Mouse (Mus musculus) layer of hippocampus, postnatal 36 days (tissue): ENCODE measurements around the gene Pus3. TPM values are rescaled to one million over a fixed set of nuclear protein-coding genes. Genes with fewer than 3 reads are reported as not detected.
"Not testable (repeated sequence)": the region's sequence is repeated elsewhere in the genome, so short reads cannot be mapped to it uniquely, and the experiment has no call there.

Source experiments
- DNase-seq, 2 experiments: peaks; one replicate each; pipeline ENCODE4 v3.0.0; 2022
- total RNA-seq, 2 experiments: library from RNA; stranded (reverse); gene quantifications; 2 replicates each; pipeline ENCODE4 v1.2.3; 2021

The Pus3 gene
- total RNA-seq, 2 experiments from 2014 or later = 12.4 to 12.9 TPM

DNA sequence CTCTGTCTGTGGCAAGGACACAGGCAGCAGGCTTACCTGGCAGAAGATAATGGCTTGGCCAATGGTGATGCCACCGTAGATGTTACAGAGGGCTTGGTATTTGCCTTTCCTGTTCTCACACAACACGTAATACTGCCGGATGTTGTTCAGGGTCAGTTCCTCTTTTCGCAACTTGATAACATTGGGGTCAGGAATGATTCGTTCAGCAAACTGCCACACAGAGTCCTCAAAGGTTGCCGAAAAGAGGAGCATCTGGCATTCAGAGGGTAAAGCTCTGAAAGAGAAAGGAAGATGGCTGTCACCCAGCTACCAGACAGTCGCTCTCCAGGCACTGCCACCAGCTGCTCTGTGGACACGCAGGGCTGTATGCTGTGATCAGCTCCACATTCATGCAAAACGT is 11.7 kb upstream of the Pus3 start:
- DNase-seq = no peak

GRCm38 (mm10) chr9:35548455-35548854 is 9.9 kb upstream of the Pus3 start:
- DNase-seq = no peak

GRCm38 (mm10) chr9:35556494-35557102 is 1.8 kb upstream of the Pus3 start:
- peak in 1 of 2 experiments; percentile 0 for DNase-seq

- peak; percentile 80 to 85 for DNase-seq
These were observed 855 bp downstream of the Pus3 start for GRCm38 (mm10) chr9:35559009-35559890.

- DNase-seq = peak in 1 of 2 experiments; percentile 0
These were observed 2.7 kb downstream of the Pus3 start for GRCm38 (mm10) chr9:35561076-35561475.

- DNase-seq = peak in 1 of 2 experiments; percentile 0
These were observed 3.2 kb downstream of the Pus3 start for GRCm38 (mm10) chr9:35561583-35561982.

DNA sequence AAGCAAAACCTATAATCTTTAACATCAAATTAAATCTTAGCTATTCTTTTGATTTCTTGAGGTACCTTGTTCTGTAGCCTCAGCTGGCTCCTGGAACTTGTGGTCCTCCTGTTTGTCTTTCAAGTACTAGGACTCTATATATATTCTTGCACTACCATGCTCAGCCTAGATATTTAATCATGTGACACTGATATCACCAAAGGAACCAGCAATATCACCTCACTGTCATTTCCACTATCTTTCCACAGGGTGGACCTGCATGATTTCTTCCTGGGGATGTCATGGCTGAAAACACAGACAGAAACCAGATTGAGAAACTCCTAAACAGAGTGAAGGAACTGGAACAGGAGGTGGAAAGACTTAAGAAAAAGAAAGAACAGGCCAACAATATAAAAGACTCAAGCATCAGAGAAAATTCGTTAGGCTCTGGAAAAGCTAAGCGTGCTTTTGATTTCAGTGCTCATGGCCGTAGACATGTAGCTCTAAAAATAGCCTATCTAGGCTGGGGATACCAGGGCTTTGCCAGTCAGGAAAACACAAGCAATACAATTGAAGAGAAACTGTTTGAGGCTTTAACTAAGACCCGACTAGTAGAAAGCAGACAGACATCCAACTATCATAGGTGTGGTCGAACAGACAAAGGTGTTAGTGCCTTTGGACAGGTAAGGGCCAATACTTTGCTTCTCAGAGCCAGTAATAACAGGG is 6.3 kb downstream of the Pus3 start:
- DNase-seq = no peak

GRCm38 (mm10) chr9:35567995-35568394 is 9.6 kb downstream of the Pus3 start:
- no peak for DNase-seq

DNA sequence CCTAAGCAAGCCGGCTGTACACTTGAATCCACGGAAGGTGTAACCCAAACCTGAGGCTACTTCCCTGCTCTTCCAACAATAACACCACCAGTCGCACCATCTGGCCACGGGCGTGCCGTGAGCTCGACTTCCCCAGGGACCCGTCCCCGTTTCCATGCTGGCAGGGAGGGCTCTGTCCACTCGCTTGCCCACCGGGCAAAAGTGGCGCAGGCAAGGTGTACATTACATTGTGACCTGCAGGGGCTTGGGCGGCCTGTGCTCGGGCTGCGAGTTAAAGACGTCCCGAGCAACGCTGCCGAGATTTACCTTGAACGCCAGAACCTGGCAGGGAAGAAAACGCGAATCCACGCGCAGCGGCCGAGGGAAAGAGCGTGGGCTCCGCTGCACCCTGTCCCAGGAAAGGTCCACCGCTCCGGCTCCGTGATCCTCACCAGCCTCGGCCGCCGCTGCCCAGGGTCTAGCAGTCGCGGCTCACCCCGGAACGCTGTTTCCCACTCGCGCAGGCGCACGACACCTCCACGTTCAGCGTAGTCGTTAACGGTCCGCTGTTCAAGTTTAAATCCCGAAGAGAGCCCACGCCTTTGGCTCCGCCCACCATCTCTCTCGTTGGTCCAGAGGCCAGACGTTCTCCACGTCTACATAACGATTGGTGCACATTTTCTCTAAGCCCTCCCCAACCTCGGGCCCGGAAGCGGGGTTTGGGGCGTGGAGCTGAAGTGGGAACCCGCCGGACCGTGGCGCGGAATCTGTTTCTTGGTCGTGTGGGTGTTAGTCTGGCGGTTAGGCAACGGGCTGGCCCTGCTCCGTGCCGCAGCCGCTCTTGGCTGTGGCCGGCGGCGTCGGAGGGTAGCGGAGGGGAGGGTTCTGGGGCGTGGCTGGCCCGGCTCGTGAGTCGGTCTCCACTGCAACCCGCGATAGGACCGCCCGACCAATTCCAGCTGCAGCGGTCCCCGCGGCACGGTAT is 11.5 kb downstream of the Pus3 start, which contains the start of the genes Pate2 and Hyls1:
Gene Pate2 (plus strand): TSS at position 714 of the 964 bp plus-strand sequence.
Gene Hyls1 (minus strand): TSS at position 828 of the 964 bp plus-strand sequence.
- peak; percentile 89 to 91 for DNase-seq

- DNase-seq = no peak
These were observed 12.3 kb downstream of the Pus3 start for GRCm38 (mm10) chr9:35570663-35571062.

DNA sequence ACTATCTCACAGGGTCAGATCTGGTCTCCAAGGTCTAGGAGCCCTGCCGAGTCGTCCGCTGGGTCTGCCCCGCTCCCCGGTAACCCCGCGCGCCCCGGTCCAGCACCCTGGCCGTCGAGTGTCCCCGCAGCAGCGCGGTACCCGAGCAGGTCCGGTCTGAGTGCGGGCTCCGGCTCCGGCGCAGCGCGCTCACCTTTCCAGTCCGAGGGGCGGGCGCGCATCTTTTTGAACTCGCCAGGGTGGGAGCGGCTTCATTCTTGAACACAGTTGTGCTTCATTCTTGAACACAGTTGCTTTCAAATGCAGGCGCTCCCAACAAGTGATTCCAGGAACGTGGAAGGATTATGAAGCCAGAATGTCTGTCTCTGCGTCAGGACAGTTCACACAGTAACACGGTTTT is 16.0 kb downstream of the Pus3 start:
- DNase-seq = no peak

- DNase-seq = no peak
These were observed 29.3 kb downstream of the Pus3 start for GRCm38 (mm10) chr9:35587674-35588073.

DNA sequence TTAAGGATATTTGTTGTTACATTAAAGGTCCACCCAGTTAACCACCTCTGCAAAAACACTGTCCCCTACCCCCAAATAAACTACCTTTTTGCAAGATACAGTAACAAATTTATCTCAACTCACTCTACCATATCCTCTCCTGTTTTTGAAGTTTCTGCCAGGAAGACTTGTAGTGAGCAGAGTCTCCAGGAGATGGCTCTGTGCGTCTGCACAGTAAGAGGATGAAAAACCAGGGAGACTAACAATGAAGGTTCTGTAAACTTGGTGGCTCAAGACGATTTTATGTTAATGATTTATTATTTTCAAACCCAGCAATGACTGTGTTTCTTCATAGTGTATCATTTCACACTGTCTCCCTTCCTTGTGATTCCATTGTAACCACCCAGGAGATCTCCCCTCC is 34.5 kb downstream of the Pus3 start:
- peak in 1 of 2 experiments; percentile 24 for DNase-seq

GRCm38 (mm10) chr9:35607647-35608405 is 49.4 kb downstream of the Pus3 start:
- DNase-seq = no peak

- no peak for DNase-seq
These were observed 53.4 kb downstream of the Pus3 start, which contains the start of gene Pate4 for GRCm38 (mm10) chr9:35611841-35612240. TSS of gene Pate4 (minus strand) at chr9:35611941.

GRCm38 (mm10) chr9:35614005-35614404 is 55.6 kb downstream of the Pus3 start:
- DNase-seq = no peak

DNA sequence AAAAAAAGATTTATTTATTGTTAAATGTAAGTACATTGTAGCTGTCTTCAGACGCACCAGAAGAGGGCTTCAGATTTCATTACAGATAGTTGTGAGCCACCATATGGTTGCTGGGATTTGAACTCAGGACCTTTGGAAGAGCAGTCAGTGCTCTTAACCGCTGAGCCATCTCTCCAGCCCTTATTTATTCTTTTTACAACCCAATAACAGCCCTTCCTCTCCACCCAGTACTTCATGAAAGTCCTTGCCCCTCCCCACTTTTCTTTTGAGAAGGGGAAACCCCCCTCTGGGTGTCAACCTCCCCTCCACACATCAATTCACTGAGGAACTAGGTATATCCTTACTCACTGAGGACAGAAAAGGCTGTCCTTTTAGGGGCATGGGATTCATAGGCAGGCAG is 58.4 kb downstream of the Pus3 start:
- DNase-seq = not testable (repeated sequence)
